Mouse (Mus musculus): ENCODE data around the gene Tmem130.

- TF ChIP-seq GATA1 (IDR thresholded peaks at IDR 0.05; ENCODE audit: borderline replicate concordance, low read length) (no peak), FLI1 (IDR thresholded peaks at IDR 0.05; ENCODE audit: low read length) (no peak)
These were observed 57.9 kb downstream of the Tmem130 start for GRCm38 (mm10) chr5:144703464-144704368.
